Mouse (Mus musculus): Measurements from ENCODE around the gene Pik3r3. TPM values are rescaled to one million over a fixed set of nuclear protein-coding genes. Genes with fewer than 3 reads are reported as not detected.

Gene Pik3r3
- total and polyA plus RNA-seq, 3 experiments = 0.42 to 2.2 (median 1.9) TPM

Other genes with a start within 250 kb of the Pik3r3 start
- gene Faah, start 203.7 kb upstream of the Pik3r3 start, total RNA-seq (2012; rRNA removed) = 9.9 and 15.1 TPM in 2 replicates
- gene Faah, start 203.7 kb upstream of the Pik3r3 start, total RNA-seq (2014; rRNA removed) = 3.4 and 3.5 TPM in 2 replicates
- 12.1 and 13.3 TPM in 2 replicates for gene Faah, start 203.7 kb upstream of the Pik3r3 start, polyA plus RNA-seq (2012; ENCODE audit: insufficient read length, low read depth)
- gene Nsun4, start 167.7 kb upstream of the Pik3r3 start, total RNA-seq (2012; rRNA removed) = 19.9 and 20.5 TPM in 2 replicates
- 32.0 and 32.8 TPM in 2 replicates for gene Nsun4, start 167.7 kb upstream of the Pik3r3 start, total RNA-seq (2014; rRNA removed)
- gene Nsun4, start 167.7 kb upstream of the Pik3r3 start, polyA plus RNA-seq (2012; ENCODE audit: insufficient read length, low read depth) = 18.6 and 20.5 TPM in 2 replicates
- 293 and 362 TPM in 2 replicates for gene Uqcrh, start 146.5 kb upstream of the Pik3r3 start, total RNA-seq (2012; rRNA removed)
- gene Uqcrh, start 146.5 kb upstream of the Pik3r3 start, total RNA-seq (2014; rRNA removed) = 601 and 717 TPM in 2 replicates
- gene Uqcrh, start 146.5 kb upstream of the Pik3r3 start, polyA plus RNA-seq (2012; ENCODE audit: insufficient read length, low read depth) = 264 and 297 TPM in 2 replicates
- gene Lrrc41, start 146.3 kb upstream of the Pik3r3 start, total RNA-seq (2012; rRNA removed) = 49.0 and 51.8 TPM in 2 replicates
- gene Lrrc41, start 146.3 kb upstream of the Pik3r3 start, total RNA-seq (2014; rRNA removed) = 50.0 and 60.8 TPM in 2 replicates
- 43.0 and 48.8 TPM in 2 replicates for gene Lrrc41, start 146.3 kb upstream of the Pik3r3 start, polyA plus RNA-seq (2012; ENCODE audit: insufficient read length, low read depth)
- gene Rad54l, start 97.9 kb upstream of the Pik3r3 start, total RNA-seq (2012; rRNA removed) = 28.8 and 34.5 TPM in 2 replicates
- gene Rad54l, start 97.9 kb upstream of the Pik3r3 start, total RNA-seq (2014; rRNA removed) = 21.6 and 22.8 TPM in 2 replicates
- 48.5 and 53.3 TPM in 2 replicates for gene Rad54l, start 97.9 kb upstream of the Pik3r3 start, polyA plus RNA-seq (2012; ENCODE audit: insufficient read length, low read depth)
- gene Pomgnt1, start 97.8 kb upstream of the Pik3r3 start, total RNA-seq (2012; rRNA removed) = 33.0 and 52.2 TPM in 2 replicates
- gene Pomgnt1, start 97.8 kb upstream of the Pik3r3 start, total RNA-seq (2014; rRNA removed) = 39.9 and 40.7 TPM in 2 replicates
- 40.2 and 42.8 TPM in 2 replicates for gene Pomgnt1, start 97.8 kb upstream of the Pik3r3 start, polyA plus RNA-seq (2012; ENCODE audit: insufficient read length, low read depth)
- gene Lurap1, start 70.3 kb upstream of the Pik3r3 start, total RNA-seq (2012; rRNA removed) = 0.21 TPM in 1 of 2 replicates, not detected in the other
- gene Lurap1, start 70.3 kb upstream of the Pik3r3 start, total RNA-seq (2014; rRNA removed) = not detected in 2 replicates
- gene Lurap1, start 70.3 kb upstream of the Pik3r3 start, polyA plus RNA-seq (2012; ENCODE audit: insufficient read length, low read depth) = 0.10 and 0.14 TPM in 2 replicates
- gene Tspan1, start 54.0 kb upstream of the Pik3r3 start, total RNA-seq (2012; rRNA removed) = 0.08 and 0.13 TPM in 2 replicates
- not detected in 2 replicates for gene Tspan1, start 54.0 kb upstream of the Pik3r3 start, total RNA-seq (2014; rRNA removed)
- 0.12 TPM in 1 of 2 replicates, not detected in the other for gene Tspan1, start 54.0 kb upstream of the Pik3r3 start, polyA plus RNA-seq (2012; ENCODE audit: insufficient read length, low read depth)
- gene 1700042G07Rik, start 48.2 kb upstream of the Pik3r3 start, total RNA-seq (2012; rRNA removed) = not detected in 2 replicates
- not detected in 2 replicates for gene 1700042G07Rik, start 48.2 kb upstream of the Pik3r3 start, total RNA-seq (2014; rRNA removed)
- gene 1700042G07Rik, start 48.2 kb upstream of the Pik3r3 start, polyA plus RNA-seq (2012; ENCODE audit: insufficient read length, low read depth) = not detected in 2 replicates
- not detected in 2 replicates for gene Gm49337, start 48.2 kb upstream of the Pik3r3 start, total RNA-seq (2012; rRNA removed)
- gene Gm49337, start 48.2 kb upstream of the Pik3r3 start, total RNA-seq (2014; rRNA removed) = not detected in 2 replicates
- gene Gm49337, start 48.2 kb upstream of the Pik3r3 start, polyA plus RNA-seq (2012; ENCODE audit: insufficient read length, low read depth) = not detected in 2 replicates
- 10.0 and 11.1 TPM in 2 replicates for gene Mast2, start 242.6 kb downstream of the Pik3r3 start, total RNA-seq (2012; rRNA removed)
- gene Mast2, start 242.6 kb downstream of the Pik3r3 start, total RNA-seq (2014; rRNA removed) = 2.5 and 4.2 TPM in 2 replicates
- 16.3 and 21.4 TPM in 2 replicates for gene Mast2, start 242.6 kb downstream of the Pik3r3 start, polyA plus RNA-seq (2012; ENCODE audit: insufficient read length, low read depth)